Mouse (Mus musculus) heart, embryonic 10.5 days (tissue): ENCODE results near the gene Plcb3. TPM values are rescaled to one million over a fixed set of nuclear protein-coding genes. Genes with fewer than 3 reads are reported as not detected.

Experiments
- DNase-seq: peaks from one replicate; pipeline ENCODE4 v3.0.0-alpha.2; 2017; ENCODE audit warnings: low spot score
- H3K27ac ChIP-seq: fragments of 300-500 bp; sonication (generic); 2 replicates; pipeline ENCODE4 v1.5.1; 2016; ENCODE audit warnings: mild to moderate bottlenecking
- H3K27me3 ChIP-seq: fragments of 300-500 bp; sonication (generic); 2 replicates; pipeline ENCODE4 v1.6.1; 2016; ENCODE audit warnings: mild to moderate bottlenecking; ENCODE audit not compliant: poor library complexity, insufficient read depth, severe bottlenecking
- H3K36me3 ChIP-seq: fragments of 300-500 bp; sonication (generic); 2 replicates; pipeline ENCODE4 v1.6.1; 2016; ENCODE audit warnings: mild to moderate bottlenecking, moderate library complexity
- H3K4me1 ChIP-seq: fragments of 300-500 bp; sonication (generic); 2 replicates; pipeline ENCODE4 v1.6.1; 2016; ENCODE audit warnings: mild to moderate bottlenecking
- H3K4me3 ChIP-seq: fragments of 300-500 bp; sonication (generic); 2 replicates; pipeline ENCODE4 v1.5.1; 2016; ENCODE audit warnings: mild to moderate bottlenecking, moderate library complexity
- H3K9me3 ChIP-seq: fragments of 300-500 bp; sonication (generic); 2 replicates; pipeline ENCODE4 v1.6.1; 2016; ENCODE audit warnings: mild to moderate bottlenecking, moderate library complexity
- WGBS: fragments of 180-500 bp; shearing (Covaris S2); methylation state at CpG from one replicate; pipeline ENCODE4 v1.1.7; 2016; 5-methylcytosine and 5-hydroxymethylcytosine counted together
- polyA plus RNA-seq: library from polyadenylated mRNA; unstranded; fragments of >200 nt; fragmentation: Nextera tagmentation; extraction: Ambion mirVana; gene quantifications from 2 replicates; pipeline ENCODE4 v1.2.1, GENCODE M21; 2016

Plcb3 gene
- polyA plus RNA-seq, 1 experiment from 2014 or later = 31.9 TPM

GRCm38 (mm10) chr19:6972247-6972917 is 3.9 kb downstream of the Plcb3 start:
- 79% methylated on average over 13 of the region's 13 CpGs for WGBS
- Histone ChIP-seq H3K27me3 (no peaks in the 10 kb centered on the region), H3K9me3 (no peaks in the 10 kb centered on the region), H3K36me3 (peaks cover 11% of the 10 kb centered on the region), H3K4me3 (no peak overlapping the region), H3K27ac (peak overlapping the region; percentile 89; the same call in 1 of the 2 replicates), H3K4me1 (peaks cover 75% of the 10 kb centered on the region)
- no peak for DNase-seq

GRCm38 (mm10) chr19:6971644-6972043 is 4.6 kb downstream of the Plcb3 start:
- WGBS = 45% methylated on average over 6 of the region's 6 CpGs

GRCm38 (mm10) chr19:6970460-6971085 is 5.7 kb downstream of the Plcb3 start:
- no peaks in the 10 kb centered on the region for H3K27me3 ChIP-seq
- DNase-seq = no peak
- H3K27ac ChIP-seq = peak overlapping the region; percentile 89
- H3K36me3 ChIP-seq = peaks cover 15% of the 10 kb centered on the region
- peaks cover 60% of the 10 kb centered on the region for H3K4me1 ChIP-seq
- peak overlapping the region; percentile 76 for H3K4me3 ChIP-seq
- H3K9me3 ChIP-seq = no peaks in the 10 kb centered on the region
- 19% methylated on average over 11 of the region's 11 CpGs for WGBS

More at GRCm38 (mm10) chr19:6971644-6972043, 4.6 kb downstream of the Plcb3 start:
- Histone ChIP-seq H3K4me3 (no peak overlapping the region), H3K27ac (peak overlapping the region; percentile 89), H3K36me3 (peaks cover 9% of the 10 kb centered on the region), H3K27me3 (no peaks in the 10 kb centered on the region), H3K4me1 (peaks cover 68% of the 10 kb centered on the region), H3K9me3 (no peaks in the 10 kb centered on the region)
- no peak for DNase-seq

- under 1% methylated on average over 55 of the region's 55 CpGs for WGBS
- H3K9me3 ChIP-seq = no peaks in the 10 kb centered on the region
- DNase-seq = peak; percentile 85
- H3K36me3 ChIP-seq = peaks cover 23% of the 10 kb centered on the region
- peaks cover 60% of the 10 kb centered on the region for H3K4me1 ChIP-seq
- no peaks in the 10 kb centered on the region for H3K27me3 ChIP-seq
- peak overlapping the region; percentile 89 for H3K27ac ChIP-seq
- peak overlapping the region; percentile 76 for H3K4me3 ChIP-seq
These were observed 6.4 kb downstream of the Plcb3 start for GRCm38 (mm10) chr19:6969665-6970381.

- Histone ChIP-seq H3K4me1 (peaks cover 59% of the 10 kb centered on the region), H3K36me3 (peaks cover 28% of the 10 kb centered on the region), H3K4me3 (peak overlapping the region; percentile 76), H3K27ac (peak overlapping the region; percentile 89), H3K9me3 (no peaks in the 10 kb centered on the region), H3K27me3 (no peaks in the 10 kb centered on the region)
- 2% methylated on average over 20 of the region's 20 CpGs for WGBS
- DNase-seq = no peak
These were observed 7.0 kb downstream of the Plcb3 start for GRCm38 (mm10) chr19:6969291-6969664.

- 8% methylated on average over 15 of the region's 15 CpGs for WGBS
- peak overlapping the region; percentile 76 for H3K4me3 ChIP-seq
- H3K36me3 ChIP-seq = peaks cover 34% of the 10 kb centered on the region
- no peaks in the 10 kb centered on the region for H3K27me3 ChIP-seq
- peaks cover 53% of the 10 kb centered on the region for H3K4me1 ChIP-seq
- DNase-seq = no peak
- no peaks in the 10 kb centered on the region for H3K9me3 ChIP-seq
- H3K27ac ChIP-seq = peak overlapping the region; percentile 89
These were observed 7.6 kb downstream of the Plcb3 start for GRCm38 (mm10) chr19:6968491-6969271.

GRCm38 (mm10) chr19:6956461-6956860 is 19.8 kb downstream of the Plcb3 start:
- 61% methylated on average over 9 of the region's 10 CpGs for WGBS
- no peaks in the 10 kb centered on the region for H3K9me3 ChIP-seq
- H3K4me3 ChIP-seq = no peak overlapping the region
- no peaks in the 10 kb centered on the region for H3K27me3 ChIP-seq
- DNase-seq = no peak
- no peak overlapping the region for H3K27ac ChIP-seq
- peaks cover 70% of the 10 kb centered on the region for H3K36me3 ChIP-seq
- peaks cover 40% of the 10 kb centered on the region for H3K4me1 ChIP-seq

GRCm38 (mm10) chr19:6955424-6955823 is 20.8 kb downstream of the Plcb3 start:
- no peak overlapping the region for H3K4me3 ChIP-seq
- WGBS = 65% methylated on average over 7 of the region's 7 CpGs
- peaks cover 40% of the 10 kb centered on the region for H3K4me1 ChIP-seq
- no peaks in the 10 kb centered on the region for H3K27me3 ChIP-seq
- no peaks in the 10 kb centered on the region for H3K9me3 ChIP-seq
- peaks cover 65% of the 10 kb centered on the region for H3K36me3 ChIP-seq
- peak overlapping the region; percentile 42; the same call in 1 of the 2 replicates for H3K27ac ChIP-seq
- DNase-seq = no peak

- no peak for DNase-seq
- peaks cover 53% of the 10 kb centered on the region for H3K4me1 ChIP-seq
- H3K36me3 ChIP-seq = peaks cover 57% of the 10 kb centered on the region
- no peaks in the 10 kb centered on the region for H3K9me3 ChIP-seq
- no peaks in the 10 kb centered on the region for H3K27me3 ChIP-seq
- peak overlapping the region; percentile 59; the same call in 1 of the 2 replicates for H3K27ac ChIP-seq
- 60% methylated on average over 9 of the region's 9 CpGs for WGBS
- peak overlapping the region; percentile 5; the same call in 1 of the 2 replicates for H3K4me3 ChIP-seq
These were observed 22.2 kb downstream of the Plcb3 start for GRCm38 (mm10) chr19:6954046-6954445.

GRCm38 (mm10) chr19:6952712-6953037 is 23.6 kb downstream of the Plcb3 start:
- H3K4me1 ChIP-seq = peaks cover 54% of the 10 kb centered on the region
- no peak for DNase-seq
- no peaks in the 10 kb centered on the region for H3K27me3 ChIP-seq
- H3K27ac ChIP-seq = peak overlapping the region; percentile 90
- H3K36me3 ChIP-seq = peaks cover 51% of the 10 kb centered on the region
- WGBS = 2% methylated on average over 3 of the region's 3 CpGs
- peak overlapping the region; percentile 73 for H3K4me3 ChIP-seq
- no peaks in the 10 kb centered on the region for H3K9me3 ChIP-seq

- H3K27ac ChIP-seq = peak overlapping the region; percentile 90
- H3K27me3 ChIP-seq = no peaks in the 10 kb centered on the region
- peak; percentile 86 for DNase-seq
These were observed 24.1 kb downstream of the Plcb3 start for GRCm38 (mm10) chr19:6951994-6952711.

GRCm38 (mm10) chr19:6951381-6951968 is 24.8 kb downstream of the Plcb3 start:
- under 1% methylated on average over 35 of the region's 35 CpGs for WGBS

More at GRCm38 (mm10) chr19:6951994-6952711, 24.1 kb downstream of the Plcb3 start:
- Histone ChIP-seq H3K9me3 (no peaks in the 10 kb centered on the region), H3K4me1 (peaks cover 54% of the 10 kb centered on the region), H3K4me3 (peak overlapping the region; percentile 73), H3K36me3 (peaks cover 46% of the 10 kb centered on the region)
- WGBS = under 1% methylated on average over 31 of the region's 31 CpGs

More at GRCm38 (mm10) chr19:6951381-6951968, 24.8 kb downstream of the Plcb3 start:
- Histone ChIP-seq H3K4me1 (peaks cover 54% of the 10 kb centered on the region), H3K4me3 (peak overlapping the region; percentile 73), H3K9me3 (no peaks in the 10 kb centered on the region), H3K36me3 (peaks cover 42% of the 10 kb centered on the region), H3K27me3 (no peaks in the 10 kb centered on the region), H3K27ac (peak overlapping the region; percentile 90)
- peak; percentile 96 for DNase-seq
